Mouse (Mus musculus): ENCODE measurements around the gene Snx9. TPM values are rescaled to one million over a fixed set of nuclear protein-coding genes. Genes with fewer than 3 reads are reported as not detected.

The Snx9 gene
- polyA plus RNA-seq, 1 experiment from 2014 or later, result 5.9 TPM

DNA sequence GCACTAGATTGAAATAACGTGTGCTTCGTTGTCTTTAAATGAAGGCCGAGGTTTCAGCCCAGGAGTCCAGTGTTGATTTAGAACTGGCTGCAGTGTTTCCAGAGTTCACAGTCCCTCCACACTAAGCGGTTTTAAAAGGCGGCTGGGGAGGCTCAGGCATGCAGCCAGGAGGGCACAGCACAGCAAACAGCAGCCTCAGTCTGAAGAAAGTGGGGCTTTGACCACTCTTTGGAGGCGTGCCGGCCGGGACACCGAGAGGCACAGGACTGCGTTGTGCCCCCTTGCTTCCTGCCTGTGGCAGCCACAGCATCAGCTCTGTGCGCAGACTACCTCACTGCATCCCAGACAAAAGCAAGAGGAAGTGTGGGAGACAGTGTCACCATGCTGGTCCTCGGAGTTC lies 70.5 kb downstream of the Snx9 start:
- Histone ChIP-seq H3K4me3 (ENCODE audit: low read depth, low read length) (no peak overlapping the region), H3K4me1 (ENCODE audit: control insufficient read depth, insufficient read depth, low read length) (no peaks in the 10 kb centered on the region), H3K4me2 (ENCODE audit: low read length) (no peak overlapping the region), H3K9me3 (replicated peaks; ENCODE audit: control insufficient read depth, low read length, poor library complexity, severe bottlenecking) (no peaks in the 10 kb centered on the region), H3K9ac (ENCODE audit: low read depth, low read length) (no peak overlapping the region), H3K27me3 (ENCODE audit: control insufficient read depth, insufficient read depth, low read depth, low read length) (no peaks in the 10 kb centered on the region), H3K36me3 (ENCODE audit: control insufficient read depth, insufficient read depth, low read length) (no peaks in the 10 kb centered on the region), H3K27ac (ENCODE audit: low read length) (no peak overlapping the region; the same call in 1 of the 2 replicates)
- WGBS, result 81% methylated on average over 12 of the region's 12 CpGs
- ATAC-seq, result no peak

DNA sequence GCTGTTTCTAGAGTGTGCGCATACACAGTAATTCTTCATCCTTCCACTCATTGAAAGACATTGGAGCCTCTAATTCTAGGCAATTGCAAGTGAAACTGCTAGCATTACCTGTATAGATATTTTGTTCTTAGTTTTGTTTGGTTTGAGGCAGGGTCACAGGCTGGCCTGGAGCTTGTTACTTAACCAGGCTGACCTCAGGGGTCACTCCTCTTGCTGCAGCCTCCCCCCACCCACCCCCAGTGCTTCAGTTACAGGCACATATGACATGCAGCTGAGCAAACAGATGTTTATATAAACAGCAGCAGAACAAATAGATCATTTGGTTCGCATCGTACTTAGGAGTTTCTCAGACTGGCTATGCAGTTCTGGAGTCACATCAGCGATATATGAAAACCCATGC lies 71.7 kb downstream of the Snx9 start:
- H3K4me1 ChIP-seq (ENCODE audit: control insufficient read depth, insufficient read depth, low read length), result no peaks in the 10 kb centered on the region
- no peaks in the 10 kb centered on the region for H3K9me3 ChIP-seq (replicated peaks; ENCODE audit: control insufficient read depth, low read length, poor library complexity, severe bottlenecking)
- no peak overlapping the region for H3K4me2 ChIP-seq (ENCODE audit: low read length)
- H3K27me3 ChIP-seq (ENCODE audit: control insufficient read depth, insufficient read depth, low read depth, low read length), result no peaks in the 10 kb centered on the region
- no peak overlapping the region for H3K4me3 ChIP-seq (ENCODE audit: low read depth, low read length)
- WGBS, result 90% methylated on average over 4 of the region's 4 CpGs
- no peak overlapping the region for H3K27ac ChIP-seq (ENCODE audit: low read length)
- no peak for ATAC-seq
- no peak overlapping the region for H3K9ac ChIP-seq (ENCODE audit: low read depth, low read length)
- H3K36me3 ChIP-seq (ENCODE audit: control insufficient read depth, insufficient read depth, low read length), result no peaks in the 10 kb centered on the region

DNA sequence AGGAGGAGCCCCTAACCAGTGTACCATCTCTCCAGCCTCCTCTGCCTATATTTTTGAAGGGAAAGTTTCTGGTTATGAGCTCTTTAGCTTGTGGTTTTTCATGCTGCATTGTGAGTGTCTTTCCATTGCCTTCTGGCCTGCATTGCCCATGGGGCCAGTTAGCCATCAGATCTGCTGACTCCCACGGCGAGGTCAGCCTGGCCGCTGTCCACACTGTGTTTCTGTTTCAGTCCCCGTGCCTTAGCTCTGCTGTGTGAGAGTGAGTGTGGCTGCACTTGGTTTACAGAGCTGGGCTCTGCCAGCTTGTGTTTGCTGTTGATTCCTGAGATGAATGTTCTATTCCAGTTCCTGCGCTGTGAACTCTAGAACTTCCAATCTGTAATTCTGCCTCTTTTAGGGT lies 73.1 kb downstream of the Snx9 start:
- Histone ChIP-seq H3K4me2 (ENCODE audit: low read length) (no peak overlapping the region), H3K27ac (ENCODE audit: low read length) (no peak overlapping the region), H3K36me3 (ENCODE audit: control insufficient read depth, insufficient read depth, low read length) (no peaks in the 10 kb centered on the region; the same call in 1 of the 2 replicates), H3K9me3 (replicated peaks; ENCODE audit: control insufficient read depth, low read length, poor library complexity, severe bottlenecking) (no peaks in the 10 kb centered on the region), H3K4me1 (ENCODE audit: control insufficient read depth, insufficient read depth, low read length) (no peaks in the 10 kb centered on the region), H3K27me3 (ENCODE audit: control insufficient read depth, insufficient read depth, low read depth, low read length) (no peaks in the 10 kb centered on the region), H3K4me3 (ENCODE audit: low read depth, low read length) (no peak overlapping the region), H3K9ac (ENCODE audit: low read depth, low read length) (no peak overlapping the region)
- WGBS, result 84% methylated on average over 5 of the region's 5 CpGs
- no peak for ATAC-seq

DNA sequence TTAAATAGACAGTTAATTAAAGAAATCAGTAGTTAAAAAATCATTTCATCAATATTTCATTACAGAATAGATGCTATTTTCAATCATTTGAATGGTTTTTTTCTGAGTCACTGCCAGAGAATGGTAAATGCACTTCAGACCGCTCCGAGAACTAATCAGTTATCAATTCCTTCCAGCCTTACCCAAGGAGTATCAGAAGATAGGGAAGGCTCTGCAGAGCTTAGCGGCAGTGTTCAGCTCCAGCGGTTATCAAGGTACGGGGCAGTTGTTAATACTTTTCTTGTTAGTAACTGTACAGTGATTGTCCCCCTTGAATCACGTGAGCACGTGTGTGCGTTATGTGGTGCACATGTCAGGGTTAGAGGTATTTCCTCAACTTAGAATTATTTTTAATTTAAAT lies 80.8 kb downstream of the Snx9 start:
- ATAC-seq, result no peak
- WGBS, result 94% methylated on average over 8 of the region's 8 CpGs
- no peak overlapping the region for H3K4me2 ChIP-seq (ENCODE audit: low read length)

DNA sequence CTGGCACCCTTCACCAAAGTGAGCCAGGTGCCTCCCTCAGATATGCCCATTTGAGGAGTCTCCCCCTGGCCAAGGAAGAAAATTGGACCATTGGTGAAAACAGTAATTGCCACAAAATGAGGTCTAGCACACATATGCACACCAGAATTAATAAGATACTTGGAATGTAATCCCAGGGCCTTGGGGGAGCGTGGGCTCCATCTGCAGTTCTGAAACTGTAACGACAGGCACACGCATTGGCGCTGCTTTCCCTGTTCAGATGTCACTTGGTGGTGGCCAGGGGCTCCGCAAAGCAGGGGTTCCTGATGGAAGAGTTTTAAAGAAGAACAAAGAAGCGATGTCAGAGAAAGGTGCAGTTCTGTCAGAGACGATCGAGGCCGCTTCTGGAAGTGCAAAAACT lies 82.2 kb downstream of the Snx9 start:
- peaks cover 7% of the 10 kb centered on the region for H3K36me3 ChIP-seq (ENCODE audit: control insufficient read depth, insufficient read depth, low read length)
- 65% methylated on average over 9 of the region's 9 CpGs for WGBS
- ATAC-seq, result no peak

More for the DNA sequence above, 80.8 kb downstream of the Snx9 start:
- Histone ChIP-seq H3K4me1 (ENCODE audit: control insufficient read depth, insufficient read depth, low read length) (no peaks in the 10 kb centered on the region), H3K9me3 (replicated peaks; ENCODE audit: control insufficient read depth, low read length, poor library complexity, severe bottlenecking) (no peaks in the 10 kb centered on the region), H3K36me3 (ENCODE audit: control insufficient read depth, insufficient read depth, low read length) (peaks cover 7% of the 10 kb centered on the region), H3K4me3 (ENCODE audit: low read depth, low read length) (no peak overlapping the region), H3K27ac (ENCODE audit: low read length) (no peak overlapping the region), H3K27me3 (ENCODE audit: control insufficient read depth, insufficient read depth, low read depth, low read length) (no peaks in the 10 kb centered on the region), H3K9ac (ENCODE audit: low read depth, low read length) (no peak overlapping the region)

DNA sequence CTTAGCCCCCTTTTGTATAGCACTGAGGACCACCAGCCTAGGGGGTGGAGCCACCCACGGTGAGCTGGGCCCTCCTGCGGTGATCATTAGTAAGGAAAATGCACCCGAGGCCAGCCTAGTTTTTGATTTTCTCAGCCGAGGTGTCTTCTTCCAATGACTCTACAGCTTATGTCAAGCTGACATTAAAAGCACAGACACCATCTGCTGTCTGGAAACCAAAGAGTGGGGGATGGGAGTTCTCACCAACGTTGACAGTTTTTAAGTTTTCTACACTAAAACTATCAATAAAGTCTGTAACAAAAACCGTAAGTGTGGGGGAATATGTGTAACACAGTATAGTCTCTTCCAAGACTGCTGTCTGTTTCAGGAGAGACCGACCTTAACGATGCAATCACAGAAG lies 83.1 kb downstream of the Snx9 start:
- Histone ChIP-seq H3K27ac (ENCODE audit: low read length) (no peak overlapping the region), H3K27me3 (ENCODE audit: control insufficient read depth, insufficient read depth, low read depth, low read length) (no peaks in the 10 kb centered on the region), H3K4me2 (ENCODE audit: low read length) (no peak overlapping the region), H3K36me3 (ENCODE audit: control insufficient read depth, insufficient read depth, low read length) (peaks cover 7% of the 10 kb centered on the region), H3K4me3 (ENCODE audit: low read depth, low read length) (no peak overlapping the region), H3K4me1 (ENCODE audit: control insufficient read depth, insufficient read depth, low read length) (no peaks in the 10 kb centered on the region), H3K9ac (ENCODE audit: low read depth, low read length) (no peak overlapping the region), H3K9me3 (replicated peaks; ENCODE audit: control insufficient read depth, low read length, poor library complexity, severe bottlenecking) (no peaks in the 10 kb centered on the region)
- WGBS, result 59% methylated on average over 8 of the region's 8 CpGs
- no peak for ATAC-seq

More for the DNA sequence above, 82.2 kb downstream of the Snx9 start:
- H3K9me3 ChIP-seq (replicated peaks; ENCODE audit: control insufficient read depth, low read length, poor library complexity, severe bottlenecking), result no peaks in the 10 kb centered on the region
- no peak overlapping the region for H3K4me2 ChIP-seq (ENCODE audit: low read length)
- H3K27ac ChIP-seq (ENCODE audit: low read length), result no peak overlapping the region
- no peak overlapping the region for H3K9ac ChIP-seq (ENCODE audit: low read depth, low read length)
- no peak overlapping the region for H3K4me3 ChIP-seq (ENCODE audit: low read depth, low read length)
- no peaks in the 10 kb centered on the region for H3K27me3 ChIP-seq (ENCODE audit: control insufficient read depth, insufficient read depth, low read depth, low read length)
- no peaks in the 10 kb centered on the region for H3K4me1 ChIP-seq (ENCODE audit: control insufficient read depth, insufficient read depth, low read length)

DNA sequence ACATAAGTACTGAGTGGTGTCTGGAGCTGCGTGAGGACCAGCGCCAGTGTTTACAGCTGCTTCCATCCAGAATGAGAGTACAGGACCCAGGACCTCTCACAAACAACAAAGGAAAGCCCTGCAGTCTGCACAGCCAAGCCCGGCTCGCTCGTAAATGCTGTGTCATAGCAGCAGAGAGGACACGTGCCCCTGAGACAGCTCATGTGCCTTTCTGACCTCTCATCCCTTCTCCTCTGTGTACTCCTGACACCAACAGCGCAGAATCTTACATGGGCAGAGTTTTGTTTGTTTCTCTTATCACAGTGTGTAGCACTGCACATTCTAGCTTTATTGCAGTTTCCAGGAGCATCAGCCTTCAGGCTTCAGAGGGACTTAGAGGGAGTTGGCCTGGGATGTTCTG lies 85.6 kb downstream of the Snx9 start:
- H3K36me3 ChIP-seq (ENCODE audit: control insufficient read depth, insufficient read depth, low read length), result no peaks in the 10 kb centered on the region
- H3K27me3 ChIP-seq (ENCODE audit: control insufficient read depth, insufficient read depth, low read depth, low read length), result no peaks in the 10 kb centered on the region
- no peak overlapping the region for H3K9ac ChIP-seq (ENCODE audit: low read depth, low read length)
- ATAC-seq, result no peak
- H3K9me3 ChIP-seq (replicated peaks; ENCODE audit: control insufficient read depth, low read length, poor library complexity, severe bottlenecking), result no peaks in the 10 kb centered on the region
- 86% methylated on average over 7 of the region's 7 CpGs for whole genome bisulfite sequencing
- no peak overlapping the region for H3K4me2 ChIP-seq (ENCODE audit: low read length)
- no peaks in the 10 kb centered on the region for H3K4me1 ChIP-seq (ENCODE audit: control insufficient read depth, insufficient read depth, low read length)
- H3K27ac ChIP-seq (ENCODE audit: low read length), result no peak overlapping the region
- no peak overlapping the region for H3K4me3 ChIP-seq (ENCODE audit: low read depth, low read length)

DNA sequence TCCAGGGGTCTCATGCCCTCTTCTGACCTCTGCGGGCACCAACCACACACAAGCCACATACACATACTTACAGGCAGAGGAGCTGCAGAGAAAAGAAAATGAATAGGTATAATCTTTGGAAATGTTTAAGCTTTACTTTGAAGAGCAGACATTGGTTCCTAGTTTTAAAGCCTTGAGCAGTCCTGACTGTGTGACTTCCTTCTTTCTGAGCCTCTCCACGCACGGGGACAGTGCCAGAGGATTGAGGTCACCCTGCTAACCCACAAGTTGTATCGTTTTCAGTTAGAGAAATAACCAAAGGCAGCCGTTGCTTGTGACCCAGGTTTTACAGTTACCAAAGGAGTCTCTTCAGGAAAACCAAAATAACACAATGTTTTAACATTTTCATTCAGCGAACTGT lies 87.9 kb downstream of the Snx9 start:
- Histone ChIP-seq H3K9ac (ENCODE audit: low read depth, low read length) (no peak overlapping the region), H3K36me3 (ENCODE audit: control insufficient read depth, insufficient read depth, low read length) (no peaks in the 10 kb centered on the region), H3K4me3 (ENCODE audit: low read depth, low read length) (no peak overlapping the region), H3K9me3 (replicated peaks; ENCODE audit: control insufficient read depth, low read length, poor library complexity, severe bottlenecking) (no peaks in the 10 kb centered on the region), H3K4me1 (ENCODE audit: control insufficient read depth, insufficient read depth, low read length) (no peaks in the 10 kb centered on the region), H3K27ac (ENCODE audit: low read length) (no peak overlapping the region), H3K4me2 (ENCODE audit: low read length) (no peak overlapping the region), H3K27me3 (ENCODE audit: control insufficient read depth, insufficient read depth, low read depth, low read length) (no peaks in the 10 kb centered on the region)
- 86% methylated on average over 6 of the region's 6 CpGs for WGBS
- no peak for ATAC-seq

DNA sequence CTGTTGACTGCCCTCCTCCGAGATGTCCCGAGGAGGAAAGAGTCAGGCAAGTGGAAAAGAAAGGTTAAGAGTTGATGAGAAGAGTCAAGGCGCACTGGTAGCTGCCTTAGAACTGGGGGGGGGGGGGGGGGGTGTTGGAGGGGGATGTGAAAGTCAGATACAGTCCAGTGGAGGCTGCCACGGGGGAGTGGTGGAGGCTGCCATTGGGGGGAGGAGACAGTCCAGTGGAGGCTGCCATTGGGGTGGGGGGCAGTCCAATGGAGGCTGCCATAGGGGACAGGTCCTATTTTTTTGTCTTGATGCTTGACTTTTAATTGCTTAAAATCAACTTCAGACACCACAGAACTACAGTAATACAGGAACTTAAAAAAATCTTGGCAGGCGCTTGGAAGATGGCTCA lies 91.0 kb downstream of the Snx9 start:
- H3K4me1 ChIP-seq (ENCODE audit: control insufficient read depth, insufficient read depth, low read length), result peaks cover 2% of the 10 kb centered on the region; the same call in 1 of the 2 replicates
- H3K9ac ChIP-seq (ENCODE audit: low read depth, low read length), result no peak overlapping the region
- H3K27me3 ChIP-seq (ENCODE audit: control insufficient read depth, insufficient read depth, low read depth, low read length), result no peaks in the 10 kb centered on the region
- no peaks in the 10 kb centered on the region for H3K9me3 ChIP-seq (replicated peaks; ENCODE audit: control insufficient read depth, low read length, poor library complexity, severe bottlenecking)
- ATAC-seq, result no peak
- H3K4me3 ChIP-seq (ENCODE audit: low read depth, low read length), result no peak overlapping the region
- no peak overlapping the region for H3K27ac ChIP-seq (ENCODE audit: low read length)
- H3K36me3 ChIP-seq (ENCODE audit: control insufficient read depth, insufficient read depth, low read length), result no peaks in the 10 kb centered on the region
- 83% methylated on average over 5 of the region's 5 CpGs for WGBS
- H3K4me2 ChIP-seq (ENCODE audit: low read length), result no peak overlapping the region
